Mouse (Mus musculus): ENCODE data around the gene Sapcd2.
"Not testable (repeated sequence)": the region's sequence is repeated elsewhere in the genome, so short reads cannot be mapped to it uniquely, and the experiment has no call there.

The Sapcd2 gene

GRCm38 (mm10) chr2:25369996-25370395, 2.1 kb upstream of the Sapcd2 start:
- no peak for ATAC-seq (ENCODE audit: insufficient number of reproducible peaks, low FRiP score, low TSS enrichment)

DNA sequence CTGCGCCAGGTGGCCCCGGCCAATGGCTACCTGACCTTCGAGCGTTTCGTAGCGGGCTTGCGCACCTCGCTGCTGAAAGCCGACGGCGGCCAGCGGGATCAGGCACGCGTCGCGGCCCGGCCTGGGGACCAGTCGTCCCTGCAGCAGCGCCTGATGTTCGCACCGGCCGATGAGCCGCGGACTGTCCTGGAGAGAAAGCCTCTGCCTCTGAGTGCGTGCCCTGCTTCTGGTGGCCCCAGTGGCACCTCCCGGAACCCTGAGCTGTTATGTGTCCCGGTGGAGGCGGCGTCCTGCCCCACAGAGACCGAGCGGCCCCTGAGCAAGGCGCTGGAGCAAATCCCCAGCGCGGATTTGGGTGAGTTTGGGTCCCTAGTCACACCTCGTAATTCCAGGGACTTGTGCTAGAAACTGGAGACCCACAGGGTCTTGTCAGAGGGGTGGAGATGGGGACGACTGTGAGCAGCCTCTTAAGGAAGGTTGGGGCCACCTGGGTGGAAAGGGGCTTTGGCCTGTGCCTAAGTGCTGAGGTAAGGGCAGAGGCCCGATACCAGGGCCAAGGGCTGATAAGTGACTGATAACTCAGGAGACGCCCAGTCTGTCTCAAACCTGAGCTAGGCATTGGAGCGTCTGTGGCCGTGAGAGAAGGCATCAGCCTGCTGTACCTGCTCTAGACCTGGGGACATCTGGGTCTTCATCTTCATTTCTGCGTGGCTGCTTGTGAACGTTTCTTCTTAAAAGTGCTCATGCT, 697 bp downstream of the Sapcd2 start:
- no peak for ATAC-seq (ENCODE audit: insufficient number of reproducible peaks, low FRiP score, low TSS enrichment)

DNA sequence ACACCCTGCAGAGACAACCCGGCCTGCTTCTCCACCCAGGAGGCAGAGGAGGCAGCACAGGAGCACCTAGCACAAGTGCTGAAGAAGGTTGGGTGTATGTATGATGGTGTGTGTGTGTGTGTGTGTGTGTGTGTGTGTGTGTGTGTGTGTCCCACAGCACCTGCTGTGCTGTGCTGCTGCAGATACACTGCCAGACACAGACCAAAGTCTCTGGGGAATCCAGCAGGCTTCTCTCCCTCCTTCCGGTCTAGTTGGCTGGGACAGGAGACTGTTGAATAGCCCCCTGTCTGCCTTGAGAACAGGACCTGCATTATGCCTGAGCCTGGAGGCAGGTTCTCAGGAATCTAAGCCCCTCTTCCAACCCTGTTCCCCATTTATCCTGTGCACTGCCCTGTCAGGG, 1.3 kb downstream of the Sapcd2 start:
- no peak for ATAC-seq (ENCODE audit: insufficient number of reproducible peaks, low FRiP score, low TSS enrichment)

- no peak for ATAC-seq (ENCODE audit: insufficient number of reproducible peaks, low FRiP score, low TSS enrichment)
Observed at GRCm38 (mm10) chr2:25376589-25376988, 4.5 kb downstream of the Sapcd2 start.

DNA sequence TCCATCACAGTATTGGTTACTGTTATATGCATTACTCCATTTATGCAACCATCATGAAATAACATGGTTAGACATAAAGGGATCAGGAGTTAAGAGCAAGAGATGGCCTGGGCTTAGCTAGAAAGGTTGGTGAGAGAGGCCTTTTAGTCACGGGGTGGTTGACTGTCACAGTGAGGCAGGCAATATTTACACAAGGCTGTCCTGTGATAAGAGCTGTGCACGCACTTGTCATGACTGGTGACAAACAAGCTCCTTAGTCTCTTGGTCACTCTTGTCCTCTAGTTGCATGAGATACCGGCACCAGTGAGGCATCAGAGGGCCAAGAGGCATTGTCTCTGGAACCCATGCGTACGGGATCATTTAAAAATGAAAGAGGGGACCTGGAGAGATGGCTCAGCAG, 12.4 kb downstream of the Sapcd2 start:
- ATAC-seq (ENCODE audit: insufficient number of reproducible peaks, low FRiP score, low TSS enrichment) = no peak

GRCm38 (mm10) chr2:25391266-25391665, 19.1 kb downstream of the Sapcd2 start:
- ATAC-seq (ENCODE audit: insufficient number of reproducible peaks, low FRiP score, low TSS enrichment) = no peak

DNA sequence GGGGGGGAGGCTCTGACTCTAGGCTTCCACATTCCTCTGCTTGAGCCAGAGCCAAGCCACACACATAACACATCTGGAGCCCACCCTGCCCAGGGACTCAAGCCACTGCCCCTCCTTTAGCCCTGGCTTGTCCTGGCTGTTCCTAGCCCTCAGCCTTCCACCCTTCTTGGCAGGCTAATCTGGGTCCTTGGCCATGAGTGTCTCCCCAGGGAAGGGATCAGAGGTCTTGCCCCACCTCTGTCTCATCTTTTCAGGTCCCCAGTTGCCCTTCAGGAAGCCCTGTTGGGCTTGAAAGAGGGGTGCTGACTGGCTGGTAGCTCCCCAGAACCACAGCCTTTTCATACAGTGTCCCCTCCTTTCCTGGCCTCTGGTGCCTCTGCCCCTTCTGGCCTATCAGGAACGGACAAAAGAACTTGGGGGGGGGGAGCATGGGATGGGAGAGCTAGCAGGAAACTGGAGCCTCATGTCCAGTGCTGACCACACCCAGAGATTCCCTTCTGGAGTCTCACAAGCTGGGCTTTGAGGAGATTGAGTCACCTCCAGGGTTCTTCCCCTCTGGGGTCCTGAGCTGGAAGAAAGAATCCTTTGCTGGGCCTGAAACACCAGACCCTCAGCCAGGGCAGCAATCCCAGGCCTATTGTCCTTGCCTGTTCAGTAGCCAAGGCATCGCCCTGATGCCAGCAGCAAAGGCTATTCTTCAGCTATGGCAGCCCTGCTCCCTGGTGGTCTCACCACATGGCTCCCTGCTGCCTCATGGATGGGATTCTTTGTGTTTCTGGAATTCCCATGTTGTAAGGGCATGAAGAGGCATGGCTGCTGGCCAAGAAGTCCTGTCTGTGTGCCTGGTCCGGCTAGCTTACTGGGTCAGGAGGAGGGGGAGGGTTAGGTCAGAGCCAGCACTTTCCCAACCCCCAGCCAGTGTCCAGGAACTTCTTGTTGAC, 22.4 kb downstream of the Sapcd2 start:
- 0 out of 2 replicates have a peak, but pooled peaks have one; percentile 3 for ATAC-seq (ENCODE audit: insufficient number of reproducible peaks, low FRiP score, low TSS enrichment)

- no peak for ATAC-seq (ENCODE audit: insufficient number of reproducible peaks, low FRiP score, low TSS enrichment)
Observed at GRCm38 (mm10) chr2:25395721-25396596, 23.8 kb downstream of the Sapcd2 start, which contains the start of gene Entpd2. Gene Entpd2 (plus strand): TSS chr2:25395874.

DNA sequence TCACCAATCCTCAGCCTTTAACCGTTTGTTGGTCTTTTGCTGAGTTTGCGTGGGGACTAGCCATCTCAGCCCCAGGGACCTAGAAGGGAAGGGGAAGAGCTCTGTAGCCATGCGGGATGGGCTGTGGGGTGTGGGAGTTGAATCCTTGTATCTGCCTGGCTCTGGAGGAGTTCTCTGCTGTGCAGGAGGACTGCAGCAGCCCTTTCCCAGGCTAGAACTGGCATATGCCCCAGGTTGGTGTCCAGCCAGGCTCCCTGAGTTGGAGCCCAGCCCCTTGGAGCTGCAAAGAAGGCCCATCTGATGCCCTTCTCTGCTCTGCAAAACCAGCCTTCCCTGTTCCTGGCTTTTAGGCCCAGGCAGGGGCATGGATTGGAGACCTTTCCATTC, 24.5 kb downstream of the Sapcd2 start:
- peak; percentile 45; the same call in 1 of the 2 replicates for ATAC-seq (ENCODE audit: insufficient number of reproducible peaks, low FRiP score, low TSS enrichment)

DNA sequence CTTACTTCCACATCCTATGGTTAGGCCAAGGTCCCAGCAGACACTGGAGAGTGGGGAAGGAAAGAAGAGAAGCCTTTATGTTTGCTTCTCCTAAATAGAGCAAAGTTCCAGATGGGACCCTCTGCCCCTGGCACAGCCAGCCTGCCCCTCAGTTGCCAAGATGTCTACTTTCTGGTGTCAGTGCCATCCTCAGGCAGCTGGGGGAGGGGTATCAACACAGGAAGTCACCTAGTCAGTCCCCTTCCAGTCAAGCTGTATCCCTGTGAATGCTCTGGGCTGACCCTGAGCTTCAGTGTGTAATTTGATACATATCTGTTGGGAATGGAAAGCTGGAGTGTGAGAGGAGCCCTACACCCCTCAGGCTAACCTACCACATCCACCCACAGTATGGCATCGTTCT, 24.9 kb downstream of the Sapcd2 start:
- no peak for ATAC-seq (ENCODE audit: insufficient number of reproducible peaks, low FRiP score, low TSS enrichment)

- no peak for ATAC-seq (ENCODE audit: insufficient number of reproducible peaks, low FRiP score, low TSS enrichment)
Observed at GRCm38 (mm10) chr2:25398065-25398464, 25.9 kb downstream of the Sapcd2 start.

GRCm38 (mm10) chr2:25399051-25399450, 26.9 kb downstream of the Sapcd2 start, which contains the start of gene Npdc1:
Gene Npdc1 (plus strand): TSS chr2:25399351.
- no peak for ATAC-seq (ENCODE audit: insufficient number of reproducible peaks, low FRiP score, low TSS enrichment)

DNA sequence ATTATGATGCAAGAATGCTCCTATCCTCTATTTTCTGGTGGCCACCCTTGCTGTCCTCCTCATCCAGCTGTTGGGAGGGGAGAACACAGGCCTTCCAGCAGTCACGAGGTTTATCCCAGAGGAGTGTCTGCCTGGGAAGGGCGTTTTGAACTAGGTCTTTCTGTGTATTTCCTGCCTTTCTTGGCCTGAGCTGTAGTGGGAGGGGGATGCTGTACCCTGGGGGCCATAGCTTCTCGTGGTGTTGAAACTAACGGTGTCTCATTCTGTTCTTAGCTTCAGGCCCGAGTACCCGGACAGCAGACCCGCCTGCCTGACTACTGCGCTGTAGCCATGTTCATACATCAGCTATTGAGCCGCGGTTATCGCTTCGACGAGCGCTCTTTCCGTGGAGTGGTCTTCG, 28.2 kb downstream of the Sapcd2 start:
- ATAC-seq (ENCODE audit: insufficient number of reproducible peaks, low FRiP score, low TSS enrichment) = no peak

GRCm38 (mm10) chr2:25400764-25401163, 28.6 kb downstream of the Sapcd2 start:
- ATAC-seq (ENCODE audit: insufficient number of reproducible peaks, low FRiP score, low TSS enrichment) = no peak

DNA sequence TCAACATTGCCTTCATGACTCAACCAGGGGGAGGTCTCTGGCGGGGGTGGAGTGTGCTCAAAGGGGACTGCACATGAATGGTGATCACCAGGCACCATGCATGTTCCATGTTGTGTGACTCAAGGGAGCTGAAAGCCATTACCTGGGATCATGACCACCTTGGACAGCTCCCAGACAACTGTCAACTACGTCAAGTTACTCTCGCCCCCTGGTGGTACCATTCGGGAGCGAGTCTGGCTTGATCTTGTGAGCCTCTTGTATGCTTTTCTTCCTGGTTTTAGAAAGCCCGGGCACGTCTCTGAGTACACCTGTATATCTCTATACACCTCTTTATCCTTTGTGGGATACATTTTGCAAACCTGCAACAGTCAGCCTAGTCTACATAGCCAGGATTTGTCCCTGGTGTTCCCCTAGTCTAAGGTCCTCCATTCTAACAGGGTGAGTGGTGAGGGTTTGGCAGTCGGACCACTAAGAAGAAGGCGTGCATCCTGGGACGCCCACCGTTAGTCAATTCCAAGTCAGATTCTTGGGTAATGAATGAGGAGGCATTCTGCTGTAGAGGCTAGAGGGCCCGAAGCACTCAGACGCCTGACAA, 30.4 kb downstream of the Sapcd2 start:
- ATAC-seq (ENCODE audit: insufficient number of reproducible peaks, low FRiP score, low TSS enrichment) = peak; percentile 36

GRCm38 (mm10) chr2:25402972-25403601, 31.0 kb downstream of the Sapcd2 start:
- peak; percentile 38; the same call in 1 of the 2 replicates for ATAC-seq (ENCODE audit: insufficient number of reproducible peaks, low FRiP score, low TSS enrichment)

GRCm38 (mm10) chr2:25403994-25404393, 31.9 kb downstream of the Sapcd2 start:
- no peak for ATAC-seq (ENCODE audit: insufficient number of reproducible peaks, low FRiP score, low TSS enrichment)

- ATAC-seq (ENCODE audit: insufficient number of reproducible peaks, low FRiP score, low TSS enrichment) = no peak
Observed at GRCm38 (mm10) chr2:25408908-25409307, 36.8 kb downstream of the Sapcd2 start.

DNA sequence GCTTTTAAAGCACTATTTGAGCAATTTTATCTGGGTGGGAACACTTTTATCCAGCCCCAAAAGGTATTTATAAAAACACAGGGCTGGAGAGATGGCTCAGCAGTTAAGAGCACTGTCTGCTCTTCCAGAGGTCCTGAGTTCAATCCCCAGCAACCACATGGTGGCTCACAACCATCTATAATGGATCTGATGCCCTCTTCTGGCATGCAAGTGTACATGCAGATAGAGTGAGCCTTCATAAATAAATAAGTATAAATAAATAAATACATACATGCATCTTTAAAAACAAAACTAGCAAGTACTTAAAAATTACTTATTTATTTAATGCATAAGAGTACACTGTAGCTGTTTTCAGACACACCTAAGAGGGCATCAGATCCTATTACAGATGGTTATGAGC, 41.3 kb downstream of the Sapcd2 start:
- ATAC-seq (ENCODE audit: insufficient number of reproducible peaks, low FRiP score, low TSS enrichment) = not testable (repeated sequence)
